Mouse (Mus musculus) cerebellum, adult 2 months (tissue): ENCODE data around the gene Olfr1046.
"Not testable (repeated sequence)": the region's sequence is repeated elsewhere in the genome, so short reads cannot be mapped to it uniquely, and the experiment has no call there.

ENCODE experiments used
- CTCF ChIP-seq: fragments of 200-500 bp; IDR thresholded peaks from 2 replicates; pipeline ENCODE4 v1.5.1; 2011; ENCODE audit warnings: low read depth, mild to moderate bottlenecking, control low read depth, low read length, moderate library complexity, borderline replicate concordance; ENCODE audit not compliant: insufficient read depth
- POLR2A ChIP-seq: fragments of 200-500 bp; IDR thresholded peaks from 2 replicates; pipeline ENCODE4 v1.6.1; 2011; ENCODE audit warnings: low read length, control low read depth, borderline replicate concordance; ENCODE audit not compliant: insufficient read depth

DNA sequence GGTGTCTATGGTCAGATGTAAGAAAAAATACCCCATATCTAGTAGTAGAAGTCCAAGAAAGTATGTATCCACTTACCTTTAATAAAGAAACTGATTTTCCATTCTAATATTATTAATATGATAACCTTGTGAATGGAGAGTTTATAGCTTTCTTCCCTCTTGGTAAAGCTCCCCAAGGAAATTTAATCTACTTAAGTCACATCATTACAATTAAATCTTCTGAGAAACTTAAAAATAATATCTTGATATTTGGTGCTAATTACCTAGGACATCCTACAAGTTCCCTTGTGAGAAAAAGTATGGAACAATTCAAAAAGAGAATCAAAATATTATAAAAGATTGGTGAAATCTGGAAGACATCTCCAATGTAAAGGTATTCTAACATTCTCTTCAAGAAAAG is 39.1 kb upstream of the Olfr1046 start, which contains the start of gene Olfr1049:
- not testable (repeated sequence) for TF ChIP-seq POLR2A, CTCF
